Mouse (Mus musculus) CH12.LX (cell line): Measurements from ENCODE around the gene Gimap9. TPM values are rescaled to one million over a fixed set of nuclear protein-coding genes. Genes with fewer than 3 reads are reported as not detected.

Experiments used
- DNase-seq: peaks from one replicate; pipeline ENCODE4 v3.0.0-alpha.2; 2013; ENCODE audit errors: extremely low read depth
- H3K27ac ChIP-seq: 2 replicates; pipeline ENCODE4 v1.5.1; 2012; ENCODE audit warnings: low read depth, mild to moderate bottlenecking, control low read depth, moderate library complexity; ENCODE audit not compliant: insufficient read depth
- H3K27me3 ChIP-seq: replicated peaks from 2 replicates; pipeline ENCODE3; 2012; ENCODE audit warnings: inconsistent platforms
- H3K36me3 ChIP-seq, 2 experiments: replicated peaks in 1 of 2; 2 replicates each; pipeline versions ENCODE3 to v1.6.1; 2012; ENCODE audit warnings: inconsistent platforms in 1 of 2, low read length in 1 of 2, mild to moderate bottlenecking in 1 of 2, mixed read lengths in 1 of 2, moderate library complexity in 1 of 2; ENCODE audit not compliant: control insufficient read depth in 1 of 2, insufficient read depth in 1 of 2
- H3K4me1 ChIP-seq, 2 experiments: 2 replicates each; pipeline ENCODE4 v1.6.1; 2012; ENCODE audit warnings: inconsistent platforms in 1 of 2, moderate library complexity in 1 of 2; ENCODE audit not compliant: insufficient read depth in 2 of 2, control insufficient read depth in 1 of 2
- H3K4me2 ChIP-seq: 2 replicates; pipeline ENCODE4 v1.6.1; 2012; ENCODE audit warnings: low read depth, mild to moderate bottlenecking, control low read depth; ENCODE audit not compliant: poor library complexity, insufficient read depth, severe bottlenecking
- H3K4me3 ChIP-seq, 3 experiments: fragments of 150-350 bp in 1 of 3; sonication (generic) in 1 of 3; replicated peaks in 1 of 3; 2 replicates each; pipeline versions ENCODE3 to v1.5.1; 2011 to 2012; ENCODE audit warnings: low read depth in 2 of 3, low read length in 2 of 3, mild to moderate bottlenecking in 2 of 3, moderate library complexity in 2 of 3, control low read depth in 1 of 3, improper control_type of control experiment in 1 of 3, inconsistent platforms in 1 of 3, mixed read lengths in 1 of 3; ENCODE audit not compliant: poor library complexity in 1 of 3
- H3K79me2 ChIP-seq: replicated peaks from 2 replicates; pipeline ENCODE4 v1.6.1; 2012; ENCODE audit warnings: mild to moderate bottlenecking, moderate library complexity; ENCODE audit not compliant: control insufficient read depth, poor library complexity, insufficient read depth, severe bottlenecking; ENCODE audit errors: extremely low read depth
- H3K9ac ChIP-seq: 2 replicates; pipeline ENCODE4 v1.6.1; 2012; ENCODE audit warnings: low read depth, mild to moderate bottlenecking, control low read depth, moderate library complexity; ENCODE audit not compliant: insufficient read depth
- H3K9me3 ChIP-seq: replicated peaks from 2 replicates; pipeline ENCODE3; 2012; ENCODE audit warnings: low read length, inconsistent platforms, mixed read lengths
- BHLHE40 ChIP-seq: IDR thresholded peaks from 2 replicates; pipeline ENCODE4 v1.6.1; 2011; ENCODE audit warnings: mild to moderate bottlenecking, low read depth, low read length, improper control_type of control experiment
- CHD1 ChIP-seq: IDR thresholded peaks from 2 replicates; pipeline ENCODE4 v1.6.1; 2012; ENCODE audit warnings: low read depth, low read length, improper control_type of control experiment, inconsistent platforms
- CHD2 ChIP-seq: IDR thresholded peaks from 2 replicates; pipeline ENCODE4 v1.6.1; 2011; ENCODE audit warnings: low read length, improper control_type of control experiment
- CTCF ChIP-seq, 2 experiments: IDR thresholded peaks in 1 of 2; conservative IDR thresholded peaks in 1 of 2; 2 replicates each; pipeline ENCODE4 v1.5.1; 2011 to 2012; ENCODE audit warnings: low read depth in 2 of 2, low read length in 2 of 2, improper control_type of control experiment in 1 of 2, inconsistent platforms in 1 of 2, mild to moderate bottlenecking in 1 of 2, moderate library complexity in 1 of 2
- ELF1 ChIP-seq: IDR thresholded peaks from 2 replicates; pipeline ENCODE4 v1.6.1; 2014; ENCODE audit warnings: low read depth, mild to moderate bottlenecking, inconsistent platforms, low read length, improper control_type of control experiment
- ETS1 ChIP-seq: conservative IDR thresholded peaks from 2 replicates; pipeline ENCODE4 v1.6.1; 2012; ENCODE audit warnings: low read depth, mild to moderate bottlenecking, inconsistent platforms, low read length, improper control_type of control experiment, moderate library complexity
- GABPA ChIP-seq: IDR thresholded peaks from 2 replicates; pipeline ENCODE4 v1.6.1; 2012; ENCODE audit warnings: low read depth, low read length, improper control_type of control experiment, inconsistent platforms; ENCODE audit not compliant: insufficient replicate concordance
- HCFC1 ChIP-seq: IDR thresholded peaks from 2 replicates; pipeline ENCODE4 v1.6.1; 2012; ENCODE audit warnings: low read depth, mild to moderate bottlenecking, inconsistent platforms, low read length, improper control_type of control experiment
- IRF4 ChIP-seq: IDR thresholded peaks from 2 replicates; pipeline ENCODE4 v1.6.1; 2014; ENCODE audit warnings: low read depth, mild to moderate bottlenecking, inconsistent platforms, low read length, improper control_type of control experiment
- JUND ChIP-seq: conservative IDR thresholded peaks from 2 replicates; pipeline ENCODE4 v1.6.1; 2011; ENCODE audit warnings: low read depth, low read length, improper control_type of control experiment
- KAT2A ChIP-seq: IDR thresholded peaks from 2 replicates; pipeline ENCODE4 v1.6.1; 2012; ENCODE audit warnings: low read length, improper control_type of control experiment, inconsistent platforms; ENCODE audit not compliant: insufficient replicate concordance
- MAX ChIP-seq: IDR thresholded peaks from 2 replicates; pipeline ENCODE4 v1.6.1; 2011; ENCODE audit warnings: low read length, improper control_type of control experiment
- MAZ ChIP-seq: IDR thresholded peaks from 2 replicates; pipeline ENCODE4 v1.6.1; 2012; ENCODE audit warnings: low read depth, mild to moderate bottlenecking, inconsistent platforms, low read length, improper control_type of control experiment, moderate library complexity
- MXI1 ChIP-seq: IDR thresholded peaks from 2 replicates; pipeline ENCODE4 v1.6.1; 2011; ENCODE audit warnings: mild to moderate bottlenecking, low read depth, low read length, improper control_type of control experiment
- MYC ChIP-seq: IDR thresholded peaks from 2 replicates; pipeline ENCODE4 v1.6.1; 2011; ENCODE audit warnings: low read depth, mild to moderate bottlenecking, improper control_type of control experiment, low read length
- NELFE ChIP-seq: IDR thresholded peaks from 2 replicates; pipeline ENCODE4 v1.6.1; 2011; ENCODE audit warnings: low read depth, low read length, improper control_type of control experiment
- NRF1 ChIP-seq: IDR thresholded peaks from 2 replicates; pipeline ENCODE4 v1.6.1; 2014; ENCODE audit warnings: low read depth, mild to moderate bottlenecking, inconsistent platforms, low read length, improper control_type of control experiment, moderate library complexity
- PAX5 ChIP-seq: IDR thresholded peaks from 2 replicates; pipeline ENCODE4 v1.6.1; 2012; ENCODE audit warnings: low read length, inconsistent platforms, mixed read lengths
- POLR2A ChIP-seq: IDR thresholded peaks from 2 replicates; pipeline ENCODE4 v1.6.1; 2011; ENCODE audit warnings: low read depth, mild to moderate bottlenecking, improper control_type of control experiment, low read length
- RAD21 ChIP-seq: IDR thresholded peaks from 2 replicates; pipeline ENCODE4 v1.6.1; 2011; ENCODE audit warnings: low read depth, mild to moderate bottlenecking, low read length, improper control_type of control experiment, moderate library complexity
- SMC3 ChIP-seq: IDR thresholded peaks from 2 replicates; pipeline ENCODE4 v1.6.1; 2011; ENCODE audit warnings: low read depth, low read length, improper control_type of control experiment
- TBP ChIP-seq: conservative IDR thresholded peaks from 2 replicates; pipeline ENCODE4 v1.6.1; 2011; ENCODE audit warnings: low read depth, low read length, improper control_type of control experiment
- TCF12 ChIP-seq: IDR thresholded peaks from 2 replicates; pipeline ENCODE4 v1.6.1; 2014; ENCODE audit warnings: low read depth, mild to moderate bottlenecking, inconsistent platforms, low read length, improper control_type of control experiment
- UBTF ChIP-seq: IDR thresholded peaks from 2 replicates; pipeline ENCODE4 v1.6.1; 2012; ENCODE audit warnings: low read depth, mild to moderate bottlenecking, inconsistent platforms, low read length, improper control_type of control experiment, moderate library complexity
- USF2 ChIP-seq: conservative IDR thresholded peaks from 2 replicates; pipeline ENCODE4 v1.6.1; 2011; ENCODE audit warnings: low read depth, low read length, improper control_type of control experiment
- ZKSCAN1 ChIP-seq: IDR thresholded peaks from 2 replicates; pipeline ENCODE4 v1.6.1; 2012; ENCODE audit warnings: low read depth, inconsistent platforms, low read length, improper control_type of control experiment, borderline replicate concordance
- ZNF384 ChIP-seq: IDR thresholded peaks from 2 replicates; pipeline ENCODE4 v1.6.1; 2012; ENCODE audit warnings: low read depth, low read length, improper control_type of control experiment, inconsistent platforms
- dilution Hi-C: fragments of 300-500 bp; cut with MboI; formaldehyde crosslinking; loops from 2 replicates; pipeline ENCODE4 v1.14.3; 2020; ENCODE audit warnings: low sequenced_read_pairs; ENCODE audit not compliant: extremely low pct_unique_long_range_greater_than_20kb, extremely low pct_ligation_motif_present
- in situ Hi-C: fragments of 300-500 bp; cut with MboI; formaldehyde crosslinking; loops from 3 replicates; pipeline ENCODE4 v1.14.3; 2019; ENCODE audit warnings: low sequenced_read_pairs, low pct_ligation_motif_present, low pct_unique_long_range_greater_than_20kb, mixed read lengths
- polyA plus RNA-seq: library from polyadenylated mRNA; unstranded; fragments of >175 nt; gene quantifications from 2 replicates; pipeline ENCODE4 v1.2.1, GENCODE M21; 2012; ENCODE audit warnings: low read depth; ENCODE audit not compliant: insufficient read length
- total RNA-seq, 2 experiments: library from RNA; depleted of rRNA; stranded (reverse); fragments of 300-350 nt in 1 of 2; fragments of >200 nt in 1 of 2; gene quantifications; 2 replicates each; pipeline ENCODE4 v1.2.3; 2012 to 2014

The Gimap9 gene
- total and polyA plus RNA-seq, 3 experiments: 31.0 to 75.1 (median 46.1) TPM

GRCm38 (mm10) chr6:48687077-48687476, 11.1 kb downstream of the Gimap9 start (continued):
- TF ChIP-seq BHLHE40 (peak; percentile 49; the same call in 1 of the 2 replicates), ELF1 (peak; percentile 45), NELFE (peak; percentile 33; the same call in 1 of the 2 replicates), MXI1 (peak; percentile 51; the same call in 1 of the 2 replicates), RAD21 (no peak), NRF1 (no peak), POLR2A (peak; percentile 80), TBP (peak; percentile 54; the same call in 1 of the 2 replicates), CHD1 (no peak), IRF4 (peak; percentile 82), USF2 (no peak), MYC (peak; percentile 79; the same call in 1 of the 2 replicates), ETS1 (peak; percentile 41; the same call in 1 of the 2 replicates), CTCF (conservative IDR thresholded peaks at IDR 0.05 in 1 of 2, IDR thresholded peaks at IDR 0.05 in 1 of 2; ENCODE audit: low read depth in 2 of 2, low read length in 2 of 2) (no peak), CHD2 (0 out of 2 replicates have a peak, but pooled peaks have one; percentile 25), KAT2A (0 out of 2 replicates have a peak, but pooled peaks have one; percentile 47)

- Histone ChIP-seq H3K36me3 (peaks cover 42 to 56% of the 10 kb centered on the region in 2 experiments), H3K9me3 (peaks cover 15% of the 10 kb centered on the region), H3K4me3 (no peak overlapping the region), H3K4me2 (peak overlapping the region; percentile 54), H3K79me2 (peaks cover 47% of the 10 kb centered on the region), H3K4me1 (peaks cover 12 to 75% of the 10 kb centered on the region in 2 experiments), H3K27me3 (no peaks in the 10 kb centered on the region), H3K27ac (peak overlapping the region; percentile 41; the same call in 1 of the 2 replicates), H3K9ac (no peak overlapping the region)
- in situ Hi-C loops (no loop called here), dilution Hi-C loops (no loop called here)
- TF ChIP-seq MAZ (no peak), KAT2A (no peak), ELF1 (peak; percentile 59)
- peak; percentile 58 for DNase-seq
Measured at GRCm38 (mm10) chr6:48689320-48689719, 13.4 kb downstream of the Gimap9 start.

GRCm38 (mm10) chr6:48692962-48693361, 17.0 kb downstream of the Gimap9 start:
- Histone ChIP-seq H3K79me2 (peaks cover 20% of the 10 kb centered on the region), H3K9ac (no peak overlapping the region), H3K4me1 (peaks cover 12 to 70% of the 10 kb centered on the region in 2 experiments), H3K9me3 (peaks cover 36% of the 10 kb centered on the region), H3K4me3 (no peak overlapping the region), H3K36me3 (peaks cover 43 to 71% of the 10 kb centered on the region in 2 experiments), H3K27ac (peak overlapping the region; percentile 65), H3K4me2 (no peak overlapping the region), H3K27me3 (no peaks in the 10 kb centered on the region)
- dilution Hi-C loops: no loop called here
- in situ Hi-C loops: no loop called here
- peak; percentile 75 for DNase-seq
- TF ChIP-seq ELF1 (peak; percentile 54; the same call in 1 of the 2 replicates), ZNF384 (no peak), SMC3 (peak; percentile 24), POLR2A (peak; percentile 45), CTCF (conservative IDR thresholded peaks at IDR 0.05 in 1 of 2, IDR thresholded peaks at IDR 0.05 in 1 of 2; ENCODE audit: low read depth in 2 of 2, low read length in 2 of 2) (no peak), MAX (peak; percentile 70), HCFC1 (no peak), ZKSCAN1 (peak; percentile 65; the same call in 1 of the 2 replicates), PAX5 (no peak), TCF12 (peak; percentile 61; the same call in 1 of the 2 replicates), JUND (peak; percentile 68), GABPA (no peak), UBTF (0 out of 2 replicates have a peak, but pooled peaks have one; percentile 33), TBP (no peak), MAZ (no peak), RAD21 (no peak; the same call in none of the 2 replicates), NRF1 (no peak), KAT2A (0 out of 2 replicates have a peak, but pooled peaks have one; percentile 42), ETS1 (peak; percentile 54; the same call in 1 of the 2 replicates), IRF4 (peak; percentile 96), CHD1 (0 out of 2 replicates have a peak, but pooled peaks have one; percentile 46)
